Mouse (Mus musculus) hindbrain, embryonic 13.5 days (tissue): ENCODE data around the gene Ammecr1. TPM values are rescaled to one million over a fixed set of nuclear protein-coding genes. Genes with fewer than 3 reads are reported as not detected.

Source experiments
- ATAC-seq: fragments of 200-750 bp; cut with Nextera tagmentation; 2 replicates; pipeline ENCODE4 v1.8.0; 2017; ENCODE audit warnings: moderate TSS enrichment; ENCODE audit not compliant: low FRiP score
- H3K27ac ChIP-seq: fragments of 300-500 bp; sonication (generic); 2 replicates; pipeline ENCODE4 v1.5.1; 2015; ENCODE audit warnings: inconsistent platforms, mild to moderate bottlenecking, moderate library complexity
- H3K27me3 ChIP-seq: fragments of 300-500 bp; sonication (generic); 2 replicates; pipeline ENCODE4 v1.6.1; 2015; ENCODE audit warnings: mild to moderate bottlenecking, inconsistent platforms
- H3K36me3 ChIP-seq: fragments of 300-500 bp; sonication (generic); 2 replicates; pipeline ENCODE4 v1.6.1; 2015; ENCODE audit warnings: mild to moderate bottlenecking, inconsistent platforms
- H3K4me1 ChIP-seq: fragments of 300-500 bp; sonication (generic); replicated peaks from 2 replicates; pipeline ENCODE4 v1.6.1; 2015; ENCODE audit warnings: inconsistent platforms
- H3K4me2 ChIP-seq: fragments of 300-500 bp; sonication (generic); 2 replicates; pipeline ENCODE4 v1.6.1; 2015; ENCODE audit warnings: inconsistent platforms, mild to moderate bottlenecking, moderate library complexity
- H3K4me3 ChIP-seq: fragments of 300-500 bp; sonication (generic); 2 replicates; pipeline ENCODE4 v1.5.1; 2015; ENCODE audit warnings: mild to moderate bottlenecking, inconsistent platforms
- H3K9ac ChIP-seq: fragments of 300-500 bp; sonication (generic); 2 replicates; pipeline ENCODE4 v1.6.1; 2015; ENCODE audit warnings: mild to moderate bottlenecking, inconsistent platforms
- H3K9me3 ChIP-seq: fragments of 300-500 bp; sonication (generic); 2 replicates; pipeline ENCODE4 v1.6.1; 2016; ENCODE audit warnings: inconsistent platforms
- WGBS: fragments of 180-500 bp; shearing (Covaris S2); methylation state at CpG from one replicate; pipeline ENCODE4 v1.1.7; 2015; 5-methylcytosine and 5-hydroxymethylcytosine counted together
- microRNA-seq: library from miRNA; unstranded; fragments of <30 nt; microRNA quantifications from one replicate; pipeline ENCODE4, GENCODE M21; 2016
- polyA plus RNA-seq: library from polyadenylated mRNA; unstranded; fragments of >200 nt; fragmentation: Nextera tagmentation; extraction: Ambion mirVana; gene quantifications from 2 replicates; pipeline ENCODE4 v1.2.1, GENCODE M21; 2015

Ammecr1 gene
- polyA plus RNA-seq, 1 experiment from 2014 or later = 4.9 TPM

DNA sequence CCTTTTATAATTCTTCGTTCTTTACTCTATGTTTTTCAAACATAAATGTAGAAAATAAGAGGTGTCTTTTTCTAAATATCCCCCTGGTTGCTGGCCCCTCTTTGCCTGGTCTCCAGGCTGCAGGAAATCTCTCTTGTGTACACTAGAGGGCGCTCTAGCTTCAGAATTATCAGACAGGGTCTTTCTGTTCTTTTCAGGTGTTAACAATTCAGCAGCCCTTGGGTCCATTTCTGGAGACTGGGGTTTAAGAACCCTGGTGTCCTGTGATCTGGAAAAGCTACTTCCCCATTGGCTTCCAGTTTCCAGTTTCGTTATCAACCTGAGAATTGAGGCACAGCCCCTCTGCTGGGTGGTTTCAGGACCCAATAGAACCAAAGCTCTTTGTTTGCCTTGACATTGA, 144.7 kb downstream of the Ammecr1 start:
- no peaks in the 10 kb centered on the region for H3K36me3 ChIP-seq
- no peaks in the 10 kb centered on the region for H3K9me3 ChIP-seq
- no peaks in the 10 kb centered on the region for H3K27me3 ChIP-seq
- no peak overlapping the region for H3K4me2 ChIP-seq
- H3K9ac ChIP-seq = no peak overlapping the region
- WGBS = 31% methylated on average over 3 of the region's 3 CpGs
- H3K27ac ChIP-seq = no peak overlapping the region
- ATAC-seq = no peak
- H3K4me1 ChIP-seq = no peaks in the 10 kb centered on the region
- no peak overlapping the region for H3K4me3 ChIP-seq

DNA sequence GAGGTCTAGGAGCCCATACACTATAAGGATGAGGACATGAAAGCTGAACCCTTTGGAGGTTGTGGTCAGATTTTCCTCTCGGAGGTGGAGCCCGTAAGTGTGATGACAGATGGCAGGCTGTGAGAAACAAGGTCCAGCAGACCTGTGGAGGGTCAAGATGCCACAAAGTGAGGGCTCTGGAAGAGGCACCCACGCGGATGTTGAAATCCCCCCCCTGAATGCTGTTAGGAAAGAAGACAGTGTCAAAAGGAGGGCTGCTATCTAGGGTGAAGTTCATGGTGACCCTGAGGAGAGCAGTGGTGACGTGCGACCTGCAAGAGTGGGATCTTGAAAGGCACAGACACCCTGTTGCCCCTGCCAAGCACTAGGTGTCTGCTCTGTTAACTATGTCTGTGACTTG, 145.3 kb downstream of the Ammecr1 start:
- Histone ChIP-seq H3K9ac (no peak overlapping the region), H3K27ac (no peak overlapping the region), H3K9me3 (no peaks in the 10 kb centered on the region), H3K36me3 (no peaks in the 10 kb centered on the region), H3K4me3 (no peak overlapping the region), H3K27me3 (no peaks in the 10 kb centered on the region), H3K4me1 (no peaks in the 10 kb centered on the region), H3K4me2 (no peak overlapping the region)
- 79% methylated on average over 6 of the region's 6 CpGs for WGBS
- ATAC-seq = no peak; the same call in 1 of the 2 replicates

DNA sequence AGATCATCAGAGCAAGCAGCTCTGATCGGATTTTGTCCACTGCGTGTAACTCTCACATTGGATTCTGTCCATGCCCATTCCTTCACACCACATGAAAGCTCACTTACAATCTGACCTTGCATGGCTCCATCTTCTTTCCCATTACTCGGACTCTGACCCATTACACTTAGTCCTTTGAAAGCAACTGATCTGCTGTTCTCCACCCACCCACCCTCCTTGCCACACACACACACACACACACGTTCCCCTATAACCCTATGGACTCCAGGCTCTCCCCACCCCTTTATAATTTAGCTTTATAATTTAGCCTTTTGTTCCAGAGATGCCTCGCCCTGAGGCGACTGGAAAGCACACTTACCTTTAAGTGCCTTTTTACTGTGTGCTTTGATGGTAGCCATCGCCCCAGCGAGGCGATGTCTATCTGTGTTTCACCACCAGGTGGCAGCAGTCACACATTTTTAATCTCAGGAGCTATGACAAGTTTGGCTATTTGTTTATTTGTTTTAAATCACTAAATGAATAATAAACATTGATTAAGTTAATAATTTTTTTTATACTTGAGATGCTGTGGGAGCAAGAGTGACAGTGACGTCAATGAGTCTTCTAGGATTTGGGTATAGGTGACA, 148.4 kb downstream of the Ammecr1 start:
- H3K4me2 ChIP-seq = no peak overlapping the region
- no peak overlapping the region for H3K4me3 ChIP-seq
- ATAC-seq = no peak; the same call in 1 of the 2 replicates
- WGBS = 53% methylated on average over 10 of the region's 10 CpGs
- no peaks in the 10 kb centered on the region for H3K27me3 ChIP-seq
- H3K4me1 ChIP-seq = no peaks in the 10 kb centered on the region
- H3K36me3 ChIP-seq = no peaks in the 10 kb centered on the region
- no peaks in the 10 kb centered on the region for H3K9me3 ChIP-seq
- no peak overlapping the region for H3K9ac ChIP-seq
- H3K27ac ChIP-seq = no peak overlapping the region

DNA sequence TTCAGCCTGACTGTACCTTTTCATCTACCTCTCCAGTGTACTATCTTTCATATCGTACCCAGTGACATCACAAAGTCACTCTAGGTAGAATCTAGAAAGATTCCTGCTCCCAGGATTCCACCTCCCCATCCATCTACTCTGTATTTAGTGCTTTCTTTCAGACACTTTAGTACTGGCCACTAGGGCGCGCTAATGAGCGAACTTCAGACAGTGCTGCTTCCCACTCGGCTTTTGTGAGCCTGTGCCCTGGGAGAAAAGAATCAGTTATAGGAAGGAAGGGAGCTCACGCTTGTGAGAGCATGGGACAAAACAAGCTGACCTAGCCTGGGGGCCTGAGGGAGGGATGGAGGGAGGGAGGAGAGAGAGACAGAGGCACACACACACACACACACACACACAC, 153.4 kb downstream of the Ammecr1 start:
- Histone ChIP-seq H3K27ac (no peak overlapping the region), H3K4me1 (no peaks in the 10 kb centered on the region), H3K27me3 (no peaks in the 10 kb centered on the region), H3K9ac (no peak overlapping the region), H3K9me3 (no peaks in the 10 kb centered on the region), H3K36me3 (no peaks in the 10 kb centered on the region), H3K4me2 (no peak overlapping the region), H3K4me3 (no peak overlapping the region)
- 18% methylated on average over 6 of the region's 6 CpGs for WGBS
- peak; percentile 54; the same call in 1 of the 2 replicates for ATAC-seq

DNA sequence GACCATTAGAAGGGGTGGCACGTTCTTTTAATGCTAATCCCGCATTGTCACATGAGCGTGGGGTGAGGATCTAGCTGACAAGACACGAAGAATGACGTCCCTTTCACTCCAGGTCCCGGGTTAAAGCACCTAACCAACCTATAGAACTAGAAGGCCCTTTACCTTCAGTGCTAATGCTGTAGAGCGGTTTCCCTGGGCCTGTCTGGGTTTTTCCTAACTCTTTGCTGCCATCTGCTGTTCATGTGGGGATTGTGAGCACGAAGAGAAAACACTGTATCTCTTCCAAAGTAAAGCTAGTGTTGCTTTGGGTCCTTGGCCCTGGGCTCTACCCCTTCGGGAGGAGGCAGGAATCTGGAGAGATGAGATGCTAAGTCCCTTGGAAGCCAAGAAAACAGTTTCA, 158.1 kb downstream of the Ammecr1 start:
- Histone ChIP-seq H3K4me2 (no peak overlapping the region), H3K36me3 (no peaks in the 10 kb centered on the region), H3K4me1 (no peaks in the 10 kb centered on the region), H3K4me3 (no peak overlapping the region), H3K9me3 (no peaks in the 10 kb centered on the region), H3K9ac (no peak overlapping the region), H3K27me3 (peaks cover 4% of the 10 kb centered on the region; the same call in 1 of the 2 replicates), H3K27ac (no peak overlapping the region)
- WGBS = 44% methylated on average over 9 of the region's 9 CpGs
- ATAC-seq = no peak

DNA sequence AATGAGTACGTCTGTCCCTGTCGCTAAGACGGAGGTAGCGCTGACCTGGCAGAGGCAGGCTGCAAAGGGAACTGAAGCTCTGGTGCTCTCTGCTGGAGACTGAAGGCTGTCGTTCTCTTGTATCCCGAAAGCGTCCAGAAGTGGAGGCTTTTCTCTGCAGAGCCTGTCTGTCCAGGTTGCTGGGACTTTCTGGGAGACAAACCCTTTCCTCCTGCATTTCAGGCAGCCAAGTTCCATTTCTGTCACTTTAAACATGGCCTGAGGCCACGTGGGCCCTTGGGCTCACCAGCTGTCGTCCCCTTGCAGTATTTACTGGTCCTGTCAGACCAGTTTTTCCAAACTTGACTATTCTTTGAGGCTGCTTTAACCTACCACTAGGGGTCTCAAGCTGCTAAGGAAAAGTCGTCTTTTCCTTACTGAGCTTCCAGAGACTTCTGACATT, 159.9 kb downstream of the Ammecr1 start:
- 43% methylated on average over 10 of the region's 10 CpGs for WGBS
- Histone ChIP-seq H3K4me1 (no peaks in the 10 kb centered on the region), H3K9me3 (no peaks in the 10 kb centered on the region), H3K4me2 (no peak overlapping the region), H3K4me3 (no peak overlapping the region), H3K27me3 (peaks cover 4% of the 10 kb centered on the region; the same call in 1 of the 2 replicates), H3K27ac (no peak overlapping the region), H3K9ac (no peak overlapping the region), H3K36me3 (no peaks in the 10 kb centered on the region)
- no peak for ATAC-seq

DNA sequence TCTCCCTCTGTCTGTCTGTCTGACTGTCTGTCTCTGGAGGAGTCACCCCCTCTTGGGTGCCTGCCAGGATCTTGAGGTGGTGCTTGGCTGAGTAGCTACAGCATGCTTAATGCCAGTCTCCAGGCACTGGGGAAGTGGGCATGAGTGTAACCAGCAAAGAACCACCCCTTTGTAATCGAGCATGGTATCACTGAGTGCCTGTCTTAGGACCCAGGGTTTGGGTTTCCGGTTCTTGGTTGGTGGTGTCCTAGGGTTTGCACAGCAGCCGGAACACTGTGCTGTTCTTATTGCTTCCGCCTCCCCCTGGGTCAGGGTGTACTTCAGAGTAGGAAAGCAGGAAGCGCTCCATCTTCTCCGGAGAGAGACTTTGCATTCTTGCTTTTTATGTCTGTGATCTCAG, 160.4 kb downstream of the Ammecr1 start:
- Histone ChIP-seq H3K4me2 (no peak overlapping the region), H3K27ac (no peak overlapping the region), H3K36me3 (no peaks in the 10 kb centered on the region), H3K9ac (no peak overlapping the region), H3K4me1 (no peaks in the 10 kb centered on the region), H3K9me3 (no peaks in the 10 kb centered on the region), H3K4me3 (no peak overlapping the region), H3K27me3 (peaks cover 4% of the 10 kb centered on the region; the same call in 1 of the 2 replicates)
- 87% methylated on average over 6 of the region's 6 CpGs for WGBS
- no peak for ATAC-seq

DNA sequence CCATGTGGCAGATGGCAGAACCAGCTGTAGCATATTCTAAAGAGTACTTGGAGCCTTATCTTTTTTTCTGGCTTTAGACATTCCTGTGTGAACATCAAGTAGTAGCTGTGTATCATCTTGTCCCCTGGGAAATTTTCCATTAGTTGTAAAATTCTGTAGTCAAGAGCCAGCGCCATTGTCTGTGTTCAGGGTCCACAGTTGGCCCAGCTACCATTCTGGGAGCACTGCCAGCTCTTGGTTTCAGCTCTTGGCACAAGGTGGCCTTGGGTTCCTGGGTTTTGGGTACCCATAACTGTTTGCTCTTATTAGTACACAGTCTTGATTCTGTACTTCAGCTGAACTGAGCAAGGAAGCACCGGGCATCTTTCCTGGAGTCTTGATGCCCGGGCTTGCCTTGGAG, 161.9 kb downstream of the Ammecr1 start:
- no peaks in the 10 kb centered on the region for H3K9me3 ChIP-seq
- H3K9ac ChIP-seq = no peak overlapping the region
- H3K27me3 ChIP-seq = peaks cover 4% of the 10 kb centered on the region; the same call in 1 of the 2 replicates
- no peak for ATAC-seq
- WGBS = 89% methylated on average over 3 of the region's 3 CpGs
- no peaks in the 10 kb centered on the region for H3K4me1 ChIP-seq
- no peaks in the 10 kb centered on the region for H3K36me3 ChIP-seq
- H3K4me3 ChIP-seq = no peak overlapping the region
- H3K27ac ChIP-seq = no peak overlapping the region
- H3K4me2 ChIP-seq = no peak overlapping the region

Small RNA genes lying within 50 kb of the gene (microRNA-seq; reads per million reads assigned to microRNA genes)
- gene Gm44351 = not detected

Other genes starting within 250 kb of the Ammecr1 start
- gene Rtl9, start 132.9 kb upstream of the Ammecr1 start, polyA plus RNA-seq = 0.35 and 0.36 TPM in 2 replicates